Mouse (Mus musculus) olfactory bulb, adult 2 months (tissue): ENCODE results near the gene C4b.

ENCODE experiments used
- CTCF ChIP-seq: fragments of 200-500 bp; IDR thresholded peaks from 2 replicates; pipeline ENCODE4 v1.5.1; 2012; ENCODE audit warnings: low read depth, mild to moderate bottlenecking, low read length, moderate library complexity; ENCODE audit not compliant: insufficient read depth
- POLR2A ChIP-seq: fragments of 200-500 bp; IDR thresholded peaks from 2 replicates; pipeline ENCODE4 v1.6.1; 2012; ENCODE audit warnings: mild to moderate bottlenecking, low read depth, low read length, moderate library complexity; ENCODE audit not compliant: insufficient read depth

DNA sequence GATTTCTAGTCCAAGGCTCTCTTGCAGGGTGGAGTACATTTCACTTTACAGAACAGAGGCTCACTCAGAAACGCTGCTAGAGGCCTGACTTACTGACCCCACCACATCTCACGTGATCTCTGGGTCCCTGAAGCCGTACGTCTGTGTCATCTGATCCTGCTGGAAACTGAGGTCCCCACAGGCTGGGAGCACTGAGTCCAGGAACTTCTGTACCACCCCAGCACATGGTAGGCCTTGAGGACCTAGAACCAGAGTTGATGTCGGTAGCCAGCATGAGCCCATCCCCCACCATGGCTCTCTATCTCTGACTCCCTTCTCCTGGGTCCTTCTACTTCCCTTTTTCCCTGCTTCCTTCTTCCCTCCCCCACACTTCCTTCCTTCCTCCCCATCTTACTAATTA lies 2.8 kb upstream of the C4b start:
- TF ChIP-seq CTCF = no peak
- no peak for TF ChIP-seq POLR2A
